Mouse (Mus musculus) spleen, adult 2 months (tissue): ENCODE data around the gene Kat2a.

Source experiments
- CTCF ChIP-seq: fragments of 200-500 bp; IDR thresholded peaks from 2 replicates; pipeline ENCODE4 v1.5.1; 2011; ENCODE audit warnings: mild to moderate bottlenecking, inconsistent platforms; ENCODE audit not compliant: insufficient read depth, insufficient read length, insufficient replicate concordance; ENCODE audit errors: extremely low read depth
- POLR2A ChIP-seq: fragments of 200-500 bp; IDR thresholded peaks from 2 replicates; pipeline ENCODE4 v1.6.1; 2011; ENCODE audit warnings: low read depth, low read length, inconsistent platforms

DNA sequence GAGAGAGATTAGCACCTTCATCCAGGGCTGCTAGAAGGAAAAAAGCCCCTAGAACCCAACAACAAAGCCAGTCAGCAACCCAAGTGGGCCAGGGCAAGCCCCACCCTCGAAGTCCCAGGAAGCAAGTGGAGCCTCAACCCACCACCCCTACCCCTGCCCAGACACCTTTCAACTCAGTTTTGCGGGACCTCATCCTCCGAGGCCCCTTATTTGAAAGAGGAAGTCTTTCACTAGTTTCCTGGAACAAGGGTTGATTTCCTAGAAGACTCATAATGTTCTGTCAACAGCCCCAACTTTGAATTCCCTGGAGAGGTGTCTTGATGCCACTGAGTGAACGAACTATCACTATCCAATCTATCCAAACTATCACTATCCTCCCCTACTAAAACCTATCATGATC lies 17.7 kb upstream of the Kat2a start:
- TF ChIP-seq POLR2A = no peak
- TF ChIP-seq CTCF = no peak
